Mouse (Mus musculus) MEL (cell line): ENCODE measurements at regions not wholly inside any gene's neighbourhood (a gene's known extent, or its start where the extent isn't known, plus 50 kb on each side); places are given as distances from the start of the nearest gene placed in this dataset.

Source experiments
- CHD2 ChIP-seq: IDR thresholded peaks from 2 replicates; pipeline ENCODE4 v1.6.1; 2011; ENCODE audit warnings: low read length, improper control_type of control experiment
- CTCF ChIP-seq, 3 experiments: IDR thresholded peaks in 2 of 3; conservative IDR thresholded peaks in 1 of 3; 2 replicates each; pipeline ENCODE4 v1.5.1; 2011 to 2012; ENCODE audit warnings: low read length in 3 of 3, low read depth in 2 of 3, mild to moderate bottlenecking in 2 of 3, improper control_type of control experiment in 1 of 3, inconsistent platforms in 1 of 3, mixed read lengths in 1 of 3, moderate library complexity in 1 of 3; ENCODE audit not compliant: control insufficient read depth in 1 of 3, insufficient read depth in 1 of 3, poor library complexity in 1 of 3, severe bottlenecking in 1 of 3
- ELF1 ChIP-seq: IDR thresholded peaks from 2 replicates; pipeline ENCODE4 v1.6.1; 2014; ENCODE audit warnings: low read depth, mild to moderate bottlenecking, inconsistent platforms, low read length, improper control_type of control experiment, moderate library complexity
- EP300 ChIP-seq, 2 experiments: IDR thresholded peaks; 2 replicates each; pipeline ENCODE4 v1.6.1; 2011; ENCODE audit warnings: improper control_type of control experiment in 2 of 2, low read length in 2 of 2, low read depth in 1 of 2, mild to moderate bottlenecking in 1 of 2
- ETS1 ChIP-seq: IDR thresholded peaks from 2 replicates; pipeline ENCODE4 v1.6.1; 2012; ENCODE audit warnings: low read depth, mild to moderate bottlenecking, inconsistent platforms, low read length, improper control_type of control experiment, moderate library complexity
- GATA1 ChIP-seq: IDR thresholded peaks from 2 replicates; pipeline ENCODE4 v1.6.1; 2011; ENCODE audit warnings: low read depth, low read length, improper control_type of control experiment
- MAZ ChIP-seq: IDR thresholded peaks from 2 replicates; pipeline ENCODE4 v1.6.1; 2012; ENCODE audit warnings: low read depth, mild to moderate bottlenecking, inconsistent platforms, low read length, improper control_type of control experiment
- MYC ChIP-seq: IDR thresholded peaks from 2 replicates; pipeline ENCODE4 v1.6.1; 2011; ENCODE audit warnings: low read depth, mild to moderate bottlenecking, low read length, improper control_type of control experiment, moderate library complexity
- POLR2A ChIP-seq, 2 experiments: IDR thresholded peaks; 2 replicates each; pipeline ENCODE4 v1.6.1; 2011 to 2012; ENCODE audit warnings: low read length in 2 of 2, mild to moderate bottlenecking in 2 of 2, control low read depth in 1 of 2, improper control_type of control experiment in 1 of 2, low read depth in 1 of 2, moderate library complexity in 1 of 2; ENCODE audit not compliant: control insufficient read depth in 1 of 2, insufficient read depth in 1 of 2, poor library complexity in 1 of 2
- RAD21 ChIP-seq: IDR thresholded peaks from 2 replicates; pipeline ENCODE4 v1.6.1; 2011; ENCODE audit warnings: mild to moderate bottlenecking, low read depth, low read length, improper control_type of control experiment
- TAL1 ChIP-seq: IDR thresholded peaks from 2 replicates; pipeline ENCODE4 v1.6.1; 2012; ENCODE audit warnings: mild to moderate bottlenecking, inconsistent platforms, low read length, moderate library complexity, mixed read lengths
- ZKSCAN1 ChIP-seq: IDR thresholded peaks from 2 replicates; pipeline ENCODE4 v1.6.1; 2012; ENCODE audit warnings: low read depth, mild to moderate bottlenecking, inconsistent platforms, low read length, improper control_type of control experiment, moderate library complexity

- no peak for TF ChIP-seq ZKSCAN1
- no peak for TF ChIP-seq MYC
- TF ChIP-seq TAL1: no peak
- TF ChIP-seq CTCF (IDR thresholded peaks at IDR 0.05 in 2 of 3, conservative IDR thresholded peaks at IDR 0.05 in 1 of 3; ENCODE audit: control insufficient read depth in 1 of 3, insufficient read depth in 1 of 3, low read depth in 2 of 3, low read length in 3 of 3, poor library complexity in 1 of 3, severe bottlenecking in 1 of 3): no peak
- TF ChIP-seq POLR2A (IDR thresholded peaks at IDR 0.05; ENCODE audit: control insufficient read depth in 1 of 2, insufficient read depth in 1 of 2, low read depth in 1 of 2, low read length in 2 of 2, poor library complexity in 1 of 2): no peak
- TF ChIP-seq EP300 (IDR thresholded peaks at IDR 0.05; ENCODE audit: low read depth in 1 of 2, low read length in 2 of 2): no peak
- TF ChIP-seq CHD2: no peak
- TF ChIP-seq GATA1: no peak
- no peak for TF ChIP-seq ELF1
- no peak for TF ChIP-seq ETS1
- no peak for TF ChIP-seq RAD21
- TF ChIP-seq MAZ: no peak
Observed at GRCm38 (mm10) chr17:62287666-62288065, 593.5 kb downstream of the Efna5 start.
